Mouse (Mus musculus) cortical plate, adult 2 months (tissue): ENCODE measurements around the gene Gm26657.

Experiments
- CTCF ChIP-seq: fragments of 200-500 bp; IDR thresholded peaks from 2 replicates; pipeline ENCODE4 v1.5.1; 2011; ENCODE audit warnings: mild to moderate bottlenecking, control low read depth, low read length; ENCODE audit not compliant: insufficient read depth; ENCODE audit errors: extremely low read depth
- POLR2A ChIP-seq: fragments of 200-500 bp; IDR thresholded peaks from 2 replicates; pipeline ENCODE4 v1.6.1; 2011; ENCODE audit warnings: mild to moderate bottlenecking, low read length, control low read depth; ENCODE audit not compliant: insufficient read depth; ENCODE audit errors: extremely low read depth

- no peak for TF ChIP-seq CTCF
- no peak for TF ChIP-seq POLR2A
These were observed 17.2 kb downstream of the Gm26657 start for GRCm38 (mm10) chr4:56756966-56757600.
